Mouse (Mus musculus): Measurements from ENCODE around the gene Fam171b. TPM values are rescaled to one million over a fixed set of nuclear protein-coding genes. Genes with fewer than 3 reads are reported as not detected.

Gene Fam171b
- 1.1 TPM for polyA plus RNA-seq (2012; fragmentation: generic; extraction: Trizol)
- long read RNA-seq, experiment 1: 0 reads
- long read RNA-seq, experiment 2, full-length matches to known transcripts: 13 of 14 reads
- long read RNA-seq, experiment 2, partial matches to known transcripts: 0 of 14 reads
- long read RNA-seq, experiment 2, other reads (novel, unspliced or antisense): 1 of 14 reads

DNA sequence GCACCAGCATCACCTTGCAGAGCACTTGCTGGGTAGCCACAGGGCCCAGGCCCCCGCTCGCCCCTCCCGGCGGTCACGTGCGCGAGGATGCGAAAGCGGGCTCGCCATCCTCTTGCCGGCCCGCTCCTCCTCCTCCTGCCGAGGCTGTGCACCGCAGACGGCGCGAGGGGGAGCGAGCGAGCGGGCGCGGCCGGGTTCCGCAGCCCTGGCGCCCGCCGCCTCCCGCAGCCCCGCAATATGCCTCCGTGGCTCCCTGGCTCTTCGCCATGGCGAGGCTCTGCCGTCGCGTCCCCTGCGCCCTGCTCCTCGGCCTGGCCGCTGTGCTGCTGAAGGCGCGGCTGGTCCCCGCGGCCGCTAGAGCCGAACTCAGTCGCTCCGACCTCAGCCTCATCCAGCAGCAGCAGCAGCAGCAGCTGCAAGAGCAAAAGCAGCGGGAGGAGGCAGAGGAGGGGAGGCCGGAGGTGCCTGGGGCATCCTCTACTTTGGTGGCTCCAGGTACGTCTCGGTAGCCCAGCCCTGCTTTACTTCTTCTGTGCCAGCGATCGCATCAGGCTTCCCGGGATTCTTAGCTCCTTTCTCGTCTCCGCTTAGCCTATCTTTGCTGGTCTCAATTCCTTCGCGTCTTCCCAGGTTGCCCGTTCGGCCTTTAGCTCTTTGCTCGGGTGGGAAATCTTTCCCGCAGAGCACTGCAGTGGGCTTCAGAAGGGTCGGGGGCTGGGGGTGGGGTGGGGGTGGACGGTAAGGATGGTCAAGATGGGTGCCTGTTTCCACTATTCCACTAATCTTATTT lies at the start of gene Fam171b:
Fam171b (plus strand) TSS at position 154 of the 790 bp plus-strand sequence.
- no peak for TF ChIP-seq MYOG (IDR thresholded peaks at IDR 0.05; ENCODE audit: control insufficient read depth, extremely low read depth, insufficient read length)
- no peak for TF ChIP-seq CEBPB (IDR thresholded peaks at IDR 0.05; ENCODE audit: low read depth)
- TF ChIP-seq FOSL1 (IDR thresholded peaks at IDR 0.05; ENCODE audit: insufficient read depth, low read length, poor library complexity, severe bottlenecking): no peak
- TF ChIP-seq MAX (IDR thresholded peaks at IDR 0.05): peak; percentile 44
- peak; percentile 90 for TF ChIP-seq USF1 (IDR thresholded peaks at IDR 0.05; ENCODE audit: low read depth)
- no peak for TF ChIP-seq MYOD1 (IDR thresholded peaks at IDR 0.05; ENCODE audit: control insufficient read depth, insufficient read length, low read depth)
- TF ChIP-seq CTCF (IDR thresholded peaks at IDR 0.05; ENCODE audit: control insufficient read depth, insufficient read depth, insufficient read length): peak; percentile 19
- Histone ChIP-seq H3K27me3 (ENCODE audit: control insufficient read depth, insufficient read depth, insufficient read length) (no peaks in the 10 kb centered on the region), H3K4me3 (ENCODE audit: insufficient read depth, poor library complexity, severe bottlenecking) (peak within 1 kb of the TSS; percentile 36), H3ac (ENCODE audit: control insufficient read depth, insufficient read length, low read depth) (peak within 1 kb of the TSS; percentile 80), H3K36me3 (ENCODE audit: control insufficient read depth, insufficient read depth) (no peaks in the 10 kb centered on the region), H3K79me3 (ENCODE audit: low read depth) (no peaks in the 10 kb centered on the region), H3K79me2 (ENCODE audit: control insufficient read depth, insufficient read depth) (no peaks in the 10 kb centered on the region)

DNA sequence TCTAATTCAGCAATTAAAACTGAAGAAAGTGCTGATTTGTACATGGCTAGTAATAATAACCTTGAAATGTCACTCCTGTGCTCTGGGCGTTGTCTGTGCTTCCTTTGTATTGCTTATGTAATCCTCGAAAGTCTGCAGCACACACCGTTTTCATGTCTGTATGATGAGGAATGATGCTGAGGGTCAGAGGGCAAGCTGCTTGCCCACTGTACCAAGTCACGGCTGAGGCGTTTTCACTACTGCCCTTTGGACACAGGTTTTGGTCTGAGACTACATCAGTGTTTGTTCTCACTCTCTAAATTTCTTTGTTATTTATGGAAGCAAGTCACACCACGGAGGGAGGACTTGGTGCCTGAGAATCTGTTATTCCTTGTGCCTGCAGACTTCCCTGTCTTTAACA lies 46.4 kb upstream of the Fam171b start:
- Histone ChIP-seq H3K4me3 (ENCODE audit: insufficient read depth, poor library complexity, severe bottlenecking) (no peak overlapping the region), H3ac (ENCODE audit: control insufficient read depth, insufficient read length, low read depth) (no peak overlapping the region), H3K36me3 (ENCODE audit: control insufficient read depth, insufficient read depth) (peaks cover 58% of the 10 kb centered on the region), H3K79me2 (ENCODE audit: control insufficient read depth, insufficient read depth) (peaks cover 6% of the 10 kb centered on the region), H3K79me3 (ENCODE audit: low read depth) (peaks cover 8% of the 10 kb centered on the region), H3K27me3 (ENCODE audit: control insufficient read depth, insufficient read depth, insufficient read length) (no peaks in the 10 kb centered on the region)
- no peak for TF ChIP-seq MYOG (IDR thresholded peaks at IDR 0.05; ENCODE audit: control insufficient read depth, extremely low read depth, insufficient read length)
- TF ChIP-seq MYOD1 (IDR thresholded peaks at IDR 0.05; ENCODE audit: control insufficient read depth, insufficient read length, low read depth): no peak
- no peak for TF ChIP-seq CTCF (IDR thresholded peaks at IDR 0.05; ENCODE audit: control insufficient read depth, insufficient read depth, insufficient read length)
- TF ChIP-seq USF1 (IDR thresholded peaks at IDR 0.05; ENCODE audit: low read depth): no peak
- TF ChIP-seq FOSL1 (IDR thresholded peaks at IDR 0.05; ENCODE audit: insufficient read depth, low read length, poor library complexity, severe bottlenecking): no peak
- no peak for TF ChIP-seq MAX (IDR thresholded peaks at IDR 0.05)
- no peak for TF ChIP-seq CEBPB (IDR thresholded peaks at IDR 0.05; ENCODE audit: low read depth)

DNA sequence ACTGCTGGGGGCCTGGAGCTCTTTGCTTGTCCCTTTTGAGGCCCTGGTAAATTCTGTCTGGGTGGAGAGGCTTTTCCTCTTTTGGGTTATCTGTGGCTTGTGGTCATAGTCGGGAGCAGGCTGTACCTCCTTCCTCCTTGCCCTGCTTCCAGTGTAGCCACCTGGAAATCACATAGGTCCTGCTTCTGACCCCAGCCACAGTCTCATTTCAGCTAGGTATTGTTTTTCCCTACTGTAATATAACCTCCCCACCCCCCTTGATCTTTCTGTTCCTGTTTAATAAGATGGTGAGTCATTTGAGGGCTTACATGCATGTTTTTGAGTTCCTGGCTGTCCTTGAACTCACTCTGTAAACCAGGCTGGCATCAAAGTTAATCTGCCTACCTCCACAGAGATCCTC lies 45.6 kb upstream of the Fam171b start:
- no peak overlapping the region for H3K4me3 ChIP-seq (ENCODE audit: insufficient read depth, poor library complexity, severe bottlenecking)
- TF ChIP-seq MYOG (IDR thresholded peaks at IDR 0.05; ENCODE audit: control insufficient read depth, extremely low read depth, insufficient read length) (no peak), USF1 (IDR thresholded peaks at IDR 0.05; ENCODE audit: low read depth) (no peak), FOSL1 (IDR thresholded peaks at IDR 0.05; ENCODE audit: insufficient read depth, low read length, poor library complexity, severe bottlenecking) (no peak), MAX (IDR thresholded peaks at IDR 0.05) (no peak), MYOD1 (IDR thresholded peaks at IDR 0.05; ENCODE audit: control insufficient read depth, insufficient read length, low read depth) (no peak), CEBPB (IDR thresholded peaks at IDR 0.05; ENCODE audit: low read depth) (no peak), CTCF (IDR thresholded peaks at IDR 0.05; ENCODE audit: control insufficient read depth, insufficient read depth, insufficient read length) (no peak)
- peaks cover 65% of the 10 kb centered on the region for H3K36me3 ChIP-seq (ENCODE audit: control insufficient read depth, insufficient read depth)
- peaks cover 4% of the 10 kb centered on the region for H3K79me3 ChIP-seq (ENCODE audit: low read depth)
- H3K79me2 ChIP-seq (ENCODE audit: control insufficient read depth, insufficient read depth): no peaks in the 10 kb centered on the region
- H3ac ChIP-seq (ENCODE audit: control insufficient read depth, insufficient read length, low read depth): no peak overlapping the region
- H3K27me3 ChIP-seq (ENCODE audit: control insufficient read depth, insufficient read depth, insufficient read length): no peaks in the 10 kb centered on the region

DNA sequence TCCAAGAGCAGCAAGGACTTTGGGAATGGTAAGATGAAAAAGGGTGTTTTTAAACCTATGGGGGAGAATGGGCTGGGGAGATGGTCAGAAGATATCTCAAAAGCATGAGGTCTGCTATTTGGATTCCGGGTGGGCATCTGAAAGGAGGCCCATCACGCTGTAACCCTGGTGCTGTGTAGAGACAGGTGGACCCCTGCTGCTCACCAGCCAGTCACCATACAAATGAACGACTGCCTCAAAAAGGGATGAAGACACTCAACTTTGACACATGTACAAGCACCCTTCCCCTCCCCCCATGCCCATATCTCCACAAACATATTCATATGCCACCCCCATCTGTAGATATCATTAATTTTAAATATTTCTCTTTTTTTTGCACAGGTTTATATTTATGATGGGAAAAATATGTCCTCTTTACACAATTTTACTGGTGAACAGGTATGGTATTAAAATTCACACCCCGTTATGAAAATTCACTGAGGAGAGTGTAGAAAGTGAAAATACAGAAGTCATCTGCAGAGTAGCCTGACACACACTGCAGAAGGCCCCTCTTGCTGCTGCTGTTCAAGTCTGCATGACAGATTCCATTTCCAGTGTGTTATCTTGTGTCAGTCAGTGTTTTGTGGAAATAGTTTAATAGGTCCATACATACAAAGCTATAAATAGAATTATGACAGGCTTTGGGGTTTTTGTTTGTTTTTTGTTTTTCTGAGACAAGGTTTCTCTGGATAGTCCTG lies 44.0 kb upstream of the Fam171b start:
- Histone ChIP-seq H3K79me3 (ENCODE audit: low read depth) (no peaks in the 10 kb centered on the region), H3K4me3 (ENCODE audit: insufficient read depth, poor library complexity, severe bottlenecking) (no peak overlapping the region), H3K79me2 (ENCODE audit: control insufficient read depth, insufficient read depth) (no peaks in the 10 kb centered on the region), H3ac (ENCODE audit: control insufficient read depth, insufficient read length, low read depth) (no peak overlapping the region), H3K36me3 (ENCODE audit: control insufficient read depth, insufficient read depth) (peaks cover 71% of the 10 kb centered on the region), H3K27me3 (ENCODE audit: control insufficient read depth, insufficient read depth, insufficient read length) (no peaks in the 10 kb centered on the region)
- TF ChIP-seq CEBPB (IDR thresholded peaks at IDR 0.05; ENCODE audit: low read depth): no peak
- TF ChIP-seq USF1 (IDR thresholded peaks at IDR 0.05; ENCODE audit: low read depth): no peak
- TF ChIP-seq MAX (IDR thresholded peaks at IDR 0.05): no peak
- TF ChIP-seq MYOD1 (IDR thresholded peaks at IDR 0.05; ENCODE audit: control insufficient read depth, insufficient read length, low read depth): no peak
- no peak for TF ChIP-seq CTCF (IDR thresholded peaks at IDR 0.05; ENCODE audit: control insufficient read depth, insufficient read depth, insufficient read length)
- no peak for TF ChIP-seq MYOG (IDR thresholded peaks at IDR 0.05; ENCODE audit: control insufficient read depth, extremely low read depth, insufficient read length)
- TF ChIP-seq FOSL1 (IDR thresholded peaks at IDR 0.05; ENCODE audit: insufficient read depth, low read length, poor library complexity, severe bottlenecking): no peak

DNA sequence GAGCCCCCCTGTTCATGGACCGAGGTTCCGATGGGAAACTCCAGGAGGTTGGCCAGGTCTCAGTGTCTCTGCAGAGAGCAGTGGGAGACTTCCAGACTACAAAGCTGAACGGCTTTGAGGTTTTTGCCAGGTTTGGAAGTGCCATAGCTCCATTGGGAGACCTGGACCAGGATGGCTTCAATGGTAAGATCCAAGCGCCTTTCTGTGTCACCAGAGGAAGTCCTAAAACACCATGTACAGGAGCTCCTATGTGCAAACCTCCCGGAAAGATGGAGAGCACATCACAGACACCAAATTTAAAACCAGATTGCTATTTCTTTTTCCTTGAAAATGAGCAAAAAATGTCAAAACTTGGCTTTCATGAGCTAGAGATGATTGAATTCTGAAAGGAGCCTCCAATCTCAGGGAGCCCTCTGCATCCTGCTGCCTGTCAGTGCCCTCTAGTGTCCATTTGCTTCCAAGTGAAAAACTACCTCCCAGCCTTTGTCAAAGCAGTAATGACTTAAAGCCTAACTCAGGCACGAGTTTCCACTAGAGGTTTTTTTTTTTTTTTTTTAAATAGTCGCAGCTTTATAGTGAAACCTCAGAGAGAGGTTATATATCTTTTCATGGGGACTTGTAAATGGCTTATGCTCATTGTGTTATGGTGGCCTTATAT lies 41.2 kb upstream of the Fam171b start:
- no peak overlapping the region for H3ac ChIP-seq (ENCODE audit: control insufficient read depth, insufficient read length, low read depth)
- peaks cover 75% of the 10 kb centered on the region for H3K36me3 ChIP-seq (ENCODE audit: control insufficient read depth, insufficient read depth)
- TF ChIP-seq MYOG (IDR thresholded peaks at IDR 0.05; ENCODE audit: control insufficient read depth, extremely low read depth, insufficient read length) (no peak), USF1 (IDR thresholded peaks at IDR 0.05; ENCODE audit: low read depth) (no peak), MAX (IDR thresholded peaks at IDR 0.05) (no peak), FOSL1 (IDR thresholded peaks at IDR 0.05; ENCODE audit: insufficient read depth, low read length, poor library complexity, severe bottlenecking) (no peak), CTCF (IDR thresholded peaks at IDR 0.05; ENCODE audit: control insufficient read depth, insufficient read depth, insufficient read length) (peak; percentile 43)
- H3K4me3 ChIP-seq (ENCODE audit: insufficient read depth, poor library complexity, severe bottlenecking): no peak overlapping the region
- H3K27me3 ChIP-seq (ENCODE audit: control insufficient read depth, insufficient read depth, insufficient read length): no peaks in the 10 kb centered on the region
- H3K79me2 ChIP-seq (ENCODE audit: control insufficient read depth, insufficient read depth): no peaks in the 10 kb centered on the region
- no peaks in the 10 kb centered on the region for H3K79me3 ChIP-seq (ENCODE audit: low read depth)
